Mouse (Mus musculus) A20 (cell line): ENCODE measurements around the gene Gm2174.
A peak's percentile ranks its signal among the peaks of the same experiment; 100 is the strongest.

Experiments
- DNase-seq: peaks from one replicate; pipeline ENCODE4 v3.0.0-alpha.2; 2011; ENCODE audit warnings: low read depth, low spot score

Gm2174 gene

GRCm38 (mm10) chrX:56447524-56448015, at the start of gene Gm2174:
TSS of gene Gm2174 (plus strand) at chrX:56447965.
- DNase-seq, result no peak

DNA sequence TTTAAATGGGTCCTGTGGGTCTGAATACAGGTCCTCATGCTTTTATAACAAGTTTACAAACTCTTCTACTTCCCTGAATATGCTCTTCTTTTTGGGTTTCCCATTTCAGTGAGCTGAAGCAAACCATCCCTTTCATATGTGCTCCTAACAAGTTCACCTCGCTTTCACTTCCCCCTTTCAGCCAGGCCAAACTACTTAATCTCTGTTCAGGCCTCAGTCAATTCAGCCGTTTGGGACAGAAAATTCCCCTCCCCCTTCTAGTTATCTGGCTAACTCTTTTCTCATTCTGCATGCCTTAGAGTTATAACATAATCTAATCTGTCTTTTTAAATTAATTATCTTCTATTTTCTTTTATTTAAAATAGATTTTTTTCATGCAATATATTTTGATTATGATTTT, 43.1 kb upstream of the Gm2174 start:
- DNase-seq, result peak; percentile 77

GRCm38 (mm10) chrX:56405482-56405881, 42.3 kb upstream of the Gm2174 start:
- DNase-seq, result no peak

- no peak for DNase-seq
Observed at GRCm38 (mm10) chrX:56406128-56406527, 41.6 kb upstream of the Gm2174 start.

DNA sequence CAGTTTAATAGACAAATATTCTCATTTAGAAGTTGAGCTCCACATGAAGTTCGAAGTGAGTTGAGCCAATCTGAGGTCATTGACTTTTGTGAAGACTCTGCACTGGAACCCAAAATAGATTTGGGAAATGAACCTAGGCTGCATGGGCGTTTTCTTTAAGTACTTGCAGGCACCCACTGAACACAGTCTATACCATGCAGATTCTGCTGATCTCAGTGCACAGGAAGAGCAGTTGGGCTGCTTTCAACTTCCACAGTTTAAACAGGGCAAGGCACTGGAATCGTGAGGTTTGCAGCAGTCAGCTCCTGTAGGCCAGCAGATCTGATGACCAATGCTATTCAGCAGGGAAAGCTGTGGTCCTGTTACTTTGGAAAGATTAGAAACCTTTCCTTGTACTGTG, 31.5 kb upstream of the Gm2174 start:
- DNase-seq, result peak; percentile 17

DNA sequence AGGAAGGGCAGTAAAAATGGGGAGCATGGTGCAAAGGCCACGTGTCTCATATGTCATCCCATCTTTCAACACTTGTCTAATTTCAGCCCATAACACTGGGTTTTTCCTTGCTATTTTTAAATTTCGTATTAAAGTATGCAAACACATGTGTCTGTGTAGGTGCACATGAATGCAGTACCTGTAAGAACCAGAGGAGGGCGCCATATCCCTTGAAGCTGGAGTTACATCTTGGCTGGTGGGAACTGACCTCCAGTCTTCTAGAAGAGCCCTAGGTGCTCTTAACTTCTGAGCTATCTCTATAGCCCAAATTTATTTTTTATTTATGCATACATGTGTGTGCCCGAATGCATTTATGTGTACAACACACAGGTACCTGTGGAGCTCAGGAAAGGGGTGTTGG, 30.2 kb upstream of the Gm2174 start:
- DNase-seq, result peak; percentile 47

GRCm38 (mm10) chrX:56430601-56431000, 17.2 kb upstream of the Gm2174 start:
- no peak for DNase-seq

DNA sequence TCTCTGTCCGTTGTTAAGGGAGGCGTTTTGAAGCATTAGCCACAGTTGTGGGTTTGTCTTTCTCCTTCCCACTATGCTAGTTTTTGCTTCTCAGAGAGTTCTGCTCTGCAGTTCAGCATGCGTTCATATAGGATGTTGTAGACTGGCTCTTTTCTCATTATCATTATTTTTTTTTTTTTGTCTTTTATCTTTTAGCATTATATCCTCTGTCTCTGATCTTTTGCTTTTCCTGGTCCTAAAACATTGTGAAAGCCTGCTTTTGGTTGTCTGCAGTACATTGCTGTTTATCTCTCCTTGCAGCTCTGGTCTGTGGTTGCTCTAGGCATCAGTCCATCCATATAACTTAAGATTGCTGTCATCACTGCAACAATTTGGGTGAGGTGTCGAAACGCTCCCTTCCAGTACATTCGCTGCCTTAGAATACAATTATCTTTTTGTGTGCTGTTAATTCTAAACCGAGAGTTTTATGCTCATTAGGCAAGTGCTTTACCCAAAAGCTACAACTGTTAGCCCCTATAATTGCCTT, 11.9 kb upstream of the Gm2174 start:
- no peak for DNase-seq

DNA sequence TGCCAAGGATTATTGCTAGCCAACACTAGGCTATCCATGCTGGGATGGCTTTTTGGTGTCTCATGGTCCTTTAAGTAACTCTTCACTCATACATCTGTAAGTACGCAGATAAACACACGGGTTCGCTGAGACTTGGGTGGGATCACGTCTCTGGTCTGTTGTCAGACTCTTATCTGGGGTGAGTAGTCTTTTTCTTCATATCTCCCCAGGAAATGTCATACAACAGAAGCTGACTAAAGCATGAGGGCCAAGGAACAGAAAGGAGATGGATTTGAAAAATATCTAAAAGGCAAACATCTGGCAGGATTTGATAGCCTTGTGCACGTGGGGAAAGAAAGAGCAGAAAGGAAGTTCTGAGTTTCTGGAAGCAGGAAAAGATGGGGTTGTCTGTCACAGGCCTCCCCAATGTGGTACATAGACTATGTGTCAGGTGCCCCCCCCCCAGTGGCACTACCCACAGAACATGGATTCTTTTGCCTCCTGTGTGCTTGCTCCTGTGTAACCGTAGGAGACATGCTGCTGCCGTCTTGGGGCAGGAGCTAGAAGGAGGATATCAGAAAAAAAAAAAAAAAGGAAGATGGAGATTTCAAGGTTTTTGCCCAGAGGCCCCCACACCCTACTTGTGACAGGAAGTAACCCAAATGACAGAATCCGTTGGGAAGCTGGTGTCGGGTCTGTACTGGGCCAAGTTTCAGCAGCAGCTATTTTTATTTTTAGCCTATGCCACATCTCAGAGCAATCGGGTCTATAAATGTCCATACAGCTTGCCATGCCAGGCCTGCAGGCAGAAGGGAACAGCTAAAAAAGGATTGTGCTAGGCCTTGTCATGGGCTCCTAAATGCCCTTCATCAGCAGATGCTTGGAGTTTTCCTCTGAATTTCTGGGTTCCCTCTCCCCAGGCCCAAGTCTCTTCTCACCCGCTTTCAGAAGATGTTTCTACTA, 1.0 kb upstream of the Gm2174 start:
- DNase-seq, result no peak

- peak; percentile 82 for DNase-seq
Observed at GRCm38 (mm10) chrX:56454671-56455371, 7.1 kb downstream of the Gm2174 start, which contains the start of gene Ints6l. TSS of gene Ints6l (plus strand) at chrX:56454857.

- DNase-seq, result peak; percentile 90
Observed at GRCm38 (mm10) chrX:56455372-56456246, 7.8 kb downstream of the Gm2174 start.

DNA sequence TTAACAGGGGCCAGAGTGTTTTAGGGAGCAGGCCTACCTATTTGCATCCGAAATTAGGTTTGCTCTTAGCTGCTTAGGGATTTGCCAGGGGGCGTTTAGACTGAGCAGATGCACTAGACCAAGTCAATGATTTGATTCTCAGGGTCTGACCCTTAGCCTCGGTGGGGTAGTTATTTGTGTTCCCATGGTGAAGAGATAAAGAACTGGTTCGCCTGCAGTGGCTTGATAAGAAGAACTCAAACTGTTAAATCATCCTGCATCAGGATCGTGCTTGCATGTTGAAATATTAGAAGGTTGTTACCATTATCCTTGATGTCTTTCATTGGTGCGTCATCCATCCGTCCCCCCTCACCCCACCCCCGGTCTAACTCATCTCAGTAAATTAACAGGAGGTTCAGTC, 8.6 kb downstream of the Gm2174 start:
- DNase-seq, result peak; percentile 47

DNA sequence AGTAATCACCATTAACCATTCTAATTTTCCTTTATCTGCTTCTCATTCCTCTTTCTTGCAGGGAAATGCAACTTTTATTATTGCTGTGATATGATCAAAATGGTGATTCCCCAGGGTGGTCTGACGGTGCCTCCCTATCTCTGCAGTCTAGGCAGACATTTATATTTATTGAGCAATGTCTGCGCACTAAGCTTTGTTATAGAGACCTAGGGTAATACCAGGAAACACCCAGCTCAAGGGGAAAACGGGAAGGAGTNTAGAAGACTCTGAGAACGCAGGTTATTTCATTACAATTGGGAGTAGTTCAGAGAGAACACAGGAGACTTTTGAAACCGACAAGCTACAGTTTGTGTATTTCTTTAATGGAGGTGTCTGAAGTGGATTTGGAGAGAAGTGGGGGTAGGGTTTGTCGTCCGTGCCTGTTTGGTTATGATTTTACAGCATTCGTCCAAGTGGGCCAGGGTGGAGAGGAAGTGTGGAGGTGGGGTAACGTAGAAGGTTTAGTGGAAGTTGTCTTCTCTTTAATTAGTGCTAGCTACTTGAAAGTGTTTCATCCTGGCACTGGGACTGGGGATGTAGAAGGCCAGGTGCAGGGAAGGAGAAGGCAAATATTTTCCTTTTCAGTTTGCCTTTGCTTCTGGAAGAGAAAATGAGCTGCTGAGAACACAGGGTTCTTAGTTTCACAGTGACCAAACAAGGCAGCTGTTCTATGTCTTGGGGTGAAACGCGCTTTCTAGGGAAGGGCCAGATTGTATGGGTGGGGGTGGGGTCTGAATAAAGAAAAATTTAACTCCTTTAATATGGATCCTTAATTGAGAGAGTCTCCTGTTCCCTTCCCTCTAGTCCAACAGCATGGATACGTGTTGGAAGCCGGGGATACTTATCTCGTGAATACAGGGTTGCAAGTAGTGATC, 14.5 kb downstream of the Gm2174 start:
- DNase-seq, result no peak

DNA sequence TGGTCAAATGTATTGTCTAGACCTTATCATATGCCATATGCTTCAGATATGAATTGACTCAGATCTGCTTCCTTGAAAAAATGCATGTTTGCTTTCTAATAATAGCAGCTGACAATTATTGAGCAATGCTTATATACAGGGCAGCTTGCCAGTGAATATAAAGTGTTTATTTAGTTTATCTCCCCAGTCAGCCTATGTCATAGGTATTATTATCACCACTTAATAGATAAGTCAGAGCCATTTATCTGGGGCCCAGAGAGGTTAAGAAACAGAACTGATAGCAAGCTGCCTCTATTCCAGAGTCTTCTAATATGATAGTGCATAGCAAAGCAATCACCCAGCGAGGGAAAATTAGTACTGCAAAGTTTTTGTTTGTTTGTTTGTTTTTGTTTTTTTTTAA, 17.1 kb downstream of the Gm2174 start:
- DNase-seq, result no peak

DNA sequence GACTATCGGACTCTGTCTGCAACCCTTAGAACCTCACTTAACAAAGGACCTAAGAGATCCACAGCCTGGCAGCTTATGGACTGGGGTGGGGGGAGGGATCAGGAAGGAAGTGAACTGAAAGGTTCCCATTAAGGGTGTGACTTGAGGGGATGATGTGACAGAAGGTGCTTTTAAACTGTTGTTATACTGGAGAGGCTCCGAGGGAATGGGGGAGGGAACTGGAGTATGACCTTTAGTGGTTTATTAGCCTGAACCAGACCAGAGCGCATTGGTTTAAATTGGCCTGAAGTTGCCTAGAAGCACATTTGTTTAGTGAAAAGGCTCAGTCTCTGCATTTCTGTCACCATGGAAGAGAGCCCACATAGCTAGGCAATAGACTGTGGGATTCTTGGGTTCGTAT, 19.9 kb downstream of the Gm2174 start:
- DNase-seq, result no peak

- no peak for DNase-seq
Observed at GRCm38 (mm10) chrX:56468422-56468821, 20.7 kb downstream of the Gm2174 start.

- no peak for DNase-seq
Observed at GRCm38 (mm10) chrX:56474035-56474434, 26.3 kb downstream of the Gm2174 start.

GRCm38 (mm10) chrX:56477553-56477952, 29.8 kb downstream of the Gm2174 start:
- DNase-seq, result no peak

DNA sequence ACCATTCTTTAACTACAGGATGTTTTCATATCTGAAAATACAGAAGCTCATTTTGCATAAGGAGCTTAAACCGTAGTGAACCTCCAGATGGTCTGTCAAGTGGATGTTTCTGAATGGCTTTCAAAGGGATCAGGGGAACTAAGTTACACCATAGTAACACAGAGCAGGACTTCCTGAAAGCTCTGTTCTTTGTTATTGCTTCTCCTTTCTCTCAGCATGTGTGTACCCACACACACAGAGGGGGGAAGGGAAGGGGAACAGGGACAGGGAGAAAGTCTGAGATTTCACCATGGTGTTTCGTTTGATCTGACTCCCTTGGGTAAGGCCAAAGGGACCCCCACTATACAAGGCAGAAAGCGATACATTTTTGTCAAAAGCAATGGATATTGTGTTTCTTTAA, 34.1 kb downstream of the Gm2174 start:
- DNase-seq, result peak; percentile 61

- DNase-seq, result peak; percentile 74
Observed at GRCm38 (mm10) chrX:56489758-56490157, 42.0 kb downstream of the Gm2174 start.
